Mouse (Mus musculus): ENCODE data around the gene Polr2g. TPM values are rescaled to one million over a fixed set of nuclear protein-coding genes. Genes with fewer than 3 reads are reported as not detected.

Gene Polr2g
- polyA plus RNA-seq, 1 experiment from 2014 or later, result 205 TPM

- no peak for DNase-seq (ENCODE audit: low spot score)
- no peak overlapping the region for H3K27ac ChIP-seq (replicated peaks)
- no peak overlapping the region for H3K4me3 ChIP-seq
- no peaks in the 10 kb centered on the region for H3K4me1 ChIP-seq
- no peaks in the 10 kb centered on the region for H3K27me3 ChIP-seq (replicated peaks; ENCODE audit: low read depth, poor library complexity, severe bottlenecking)
- 95% methylated on average over 8 of the region's 8 CpGs for WGBS
- peaks cover 100% of the 10 kb centered on the region for H3K36me3 ChIP-seq (replicated peaks)
- no peaks in the 10 kb centered on the region for H3K9me3 ChIP-seq
These were observed 32.3 kb upstream of the Polr2g start for GRCm38 (mm10) chr19:8830664-8831063.

- Histone ChIP-seq H3K4me1 (no peaks in the 10 kb centered on the region), H3K36me3 (replicated peaks) (peaks cover 100% of the 10 kb centered on the region), H3K27ac (replicated peaks) (no peak within 1 kb of the TSS), H3K9me3 (no peaks in the 10 kb centered on the region), H3K4me3 (no peak within 1 kb of the TSS), H3K27me3 (replicated peaks; ENCODE audit: low read depth, poor library complexity, severe bottlenecking) (no peaks in the 10 kb centered on the region)
- WGBS, result 92% methylated on average over 8 of the region's 8 CpGs
- DNase-seq (ENCODE audit: low spot score), result no peak
These were observed 31.3 kb upstream of the Polr2g start, which contains the start of gene AC129217.1 for GRCm38 (mm10) chr19:8829660-8830059. TSS of gene AC129217.1 (plus strand) at chr19:8829773.

GRCm38 (mm10) chr19:8822696-8823095 is 24.3 kb upstream of the Polr2g start:
- no peaks in the 10 kb centered on the region for H3K9me3 ChIP-seq
- H3K27me3 ChIP-seq (replicated peaks; ENCODE audit: low read depth, poor library complexity, severe bottlenecking), result no peaks in the 10 kb centered on the region
- WGBS, result 79% methylated on average over 8 of the region's 8 CpGs
- H3K4me1 ChIP-seq, result peaks cover 28% of the 10 kb centered on the region
- no peak for DNase-seq (ENCODE audit: low spot score)
- peak overlapping the region; percentile 100 for H3K4me3 ChIP-seq
- peaks cover 63% of the 10 kb centered on the region for H3K36me3 ChIP-seq (replicated peaks)
- H3K27ac ChIP-seq (replicated peaks), result no peak overlapping the region

- H3K27me3 ChIP-seq (replicated peaks; ENCODE audit: low read depth, poor library complexity, severe bottlenecking), result no peaks in the 10 kb centered on the region
- H3K9me3 ChIP-seq, result no peaks in the 10 kb centered on the region
- no peak for DNase-seq (ENCODE audit: low spot score)
- peaks cover 41% of the 10 kb centered on the region for H3K4me1 ChIP-seq
- WGBS, result 4% methylated on average over 7 of the region's 7 CpGs
- peak overlapping the region; percentile 100 for H3K4me3 ChIP-seq
- H3K36me3 ChIP-seq (replicated peaks), result peaks cover 59% of the 10 kb centered on the region
- peak overlapping the region; percentile 97 for H3K27ac ChIP-seq (replicated peaks)
These were observed 22.8 kb upstream of the Polr2g start for GRCm38 (mm10) chr19:8821146-8821545.

GRCm38 (mm10) chr19:8820424-8820956 is 22.1 kb upstream of the Polr2g start:
- Histone ChIP-seq H3K4me3 (peak overlapping the region; percentile 100), H3K27ac (replicated peaks) (peak overlapping the region; percentile 97), H3K36me3 (replicated peaks) (peaks cover 58% of the 10 kb centered on the region), H3K4me1 (peaks cover 46% of the 10 kb centered on the region), H3K9me3 (no peaks in the 10 kb centered on the region), H3K27me3 (replicated peaks; ENCODE audit: low read depth, poor library complexity, severe bottlenecking) (no peaks in the 10 kb centered on the region)
- no peak for DNase-seq (ENCODE audit: low spot score)
- under 1% methylated on average over 48 of the region's 48 CpGs for WGBS

GRCm38 (mm10) chr19:8819596-8820423 is 21.4 kb upstream of the Polr2g start, which contains the start of gene Hnrnpul2:
TSS of gene Hnrnpul2 (plus strand) at chr19:8820010.
- H3K27ac ChIP-seq (replicated peaks), result peak within 1 kb of the TSS; percentile 97
- peak within 1 kb of the TSS; percentile 100 for H3K4me3 ChIP-seq
- H3K9me3 ChIP-seq, result no peaks in the 10 kb centered on the region
- peaks cover 48% of the 10 kb centered on the region for H3K4me1 ChIP-seq
- peak; percentile 98 for DNase-seq (ENCODE audit: low spot score)
- H3K36me3 ChIP-seq (replicated peaks), result peaks cover 58% of the 10 kb centered on the region
- no peaks in the 10 kb centered on the region for H3K27me3 ChIP-seq (replicated peaks; ENCODE audit: low read depth, poor library complexity, severe bottlenecking)
- under 1% methylated on average over 83 of the region's 83 CpGs for WGBS

- Histone ChIP-seq H3K36me3 (replicated peaks) (peaks cover 58% of the 10 kb centered on the region), H3K27ac (replicated peaks) (peak within 1 kb of the TSS; percentile 97), H3K4me3 (peak within 1 kb of the TSS; percentile 100), H3K27me3 (replicated peaks; ENCODE audit: low read depth, poor library complexity, severe bottlenecking) (no peaks in the 10 kb centered on the region), H3K4me1 (peaks cover 48% of the 10 kb centered on the region), H3K9me3 (no peaks in the 10 kb centered on the region)
- WGBS, result under 1% methylated on average over 33 of the region's 33 CpGs
- peak; percentile 97 for DNase-seq (ENCODE audit: low spot score)
These were observed 20.6 kb upstream of the Polr2g start, which contains the start of gene Ttc9c for GRCm38 (mm10) chr19:8818801-8819595. TSS of gene Ttc9c (minus strand) at chr19:8819333.

- Histone ChIP-seq H3K4me1 (peaks cover 48% of the 10 kb centered on the region), H3K27me3 (replicated peaks; ENCODE audit: low read depth, poor library complexity, severe bottlenecking) (no peaks in the 10 kb centered on the region), H3K4me3 (peak overlapping the region; percentile 100), H3K9me3 (no peaks in the 10 kb centered on the region), H3K36me3 (replicated peaks) (peaks cover 58% of the 10 kb centered on the region), H3K27ac (replicated peaks) (peak overlapping the region; percentile 97)
- 38% methylated on average over 14 of the region's 14 CpGs for WGBS
- no peak for DNase-seq (ENCODE audit: low spot score)
These were observed 20.0 kb upstream of the Polr2g start for GRCm38 (mm10) chr19:8818301-8818798.

GRCm38 (mm10) chr19:8817001-8817400 is 18.6 kb upstream of the Polr2g start:
- Histone ChIP-seq H3K27ac (replicated peaks) (no peak overlapping the region), H3K4me1 (peaks cover 37% of the 10 kb centered on the region), H3K9me3 (no peaks in the 10 kb centered on the region), H3K27me3 (replicated peaks; ENCODE audit: low read depth, poor library complexity, severe bottlenecking) (no peaks in the 10 kb centered on the region), H3K4me3 (peak overlapping the region; percentile 100), H3K36me3 (replicated peaks) (peaks cover 60% of the 10 kb centered on the region)
- WGBS, result 81% methylated on average over 3 of the region's 3 CpGs
- no peak for DNase-seq (ENCODE audit: low spot score)

GRCm38 (mm10) chr19:8815812-8816211 is 17.4 kb upstream of the Polr2g start:
- Histone ChIP-seq H3K27me3 (replicated peaks; ENCODE audit: low read depth, poor library complexity, severe bottlenecking) (no peaks in the 10 kb centered on the region), H3K36me3 (replicated peaks) (peaks cover 69% of the 10 kb centered on the region), H3K4me1 (peaks cover 29% of the 10 kb centered on the region), H3K27ac (replicated peaks) (no peak overlapping the region), H3K4me3 (no peak overlapping the region), H3K9me3 (no peaks in the 10 kb centered on the region)
- WGBS, result 88% methylated on average over 11 of the region's 11 CpGs
- DNase-seq (ENCODE audit: low spot score), result no peak

GRCm38 (mm10) chr19:8806810-8807209 is 8.4 kb upstream of the Polr2g start:
- no peak for DNase-seq (ENCODE audit: low spot score)
- no peaks in the 10 kb centered on the region for H3K27me3 ChIP-seq (replicated peaks; ENCODE audit: low read depth, poor library complexity, severe bottlenecking)
- no peaks in the 10 kb centered on the region for H3K9me3 ChIP-seq
- 92% methylated on average over 5 of the region's 5 CpGs for WGBS
- no peak overlapping the region for H3K27ac ChIP-seq (replicated peaks)
- H3K36me3 ChIP-seq (replicated peaks), result peaks cover 89% of the 10 kb centered on the region
- H3K4me1 ChIP-seq, result peaks cover 10% of the 10 kb centered on the region
- no peak overlapping the region for H3K4me3 ChIP-seq

All from embryonic facial prominence, embryonic 10.5 days (tissue).